Mouse (Mus musculus): Measurements from ENCODE around the gene Tnfrsf22.
"Not testable (repeated sequence)": the region's sequence is repeated elsewhere in the genome, so short reads cannot be mapped to it uniquely, and the experiment has no call there.

Gene Tnfrsf22

DNA sequence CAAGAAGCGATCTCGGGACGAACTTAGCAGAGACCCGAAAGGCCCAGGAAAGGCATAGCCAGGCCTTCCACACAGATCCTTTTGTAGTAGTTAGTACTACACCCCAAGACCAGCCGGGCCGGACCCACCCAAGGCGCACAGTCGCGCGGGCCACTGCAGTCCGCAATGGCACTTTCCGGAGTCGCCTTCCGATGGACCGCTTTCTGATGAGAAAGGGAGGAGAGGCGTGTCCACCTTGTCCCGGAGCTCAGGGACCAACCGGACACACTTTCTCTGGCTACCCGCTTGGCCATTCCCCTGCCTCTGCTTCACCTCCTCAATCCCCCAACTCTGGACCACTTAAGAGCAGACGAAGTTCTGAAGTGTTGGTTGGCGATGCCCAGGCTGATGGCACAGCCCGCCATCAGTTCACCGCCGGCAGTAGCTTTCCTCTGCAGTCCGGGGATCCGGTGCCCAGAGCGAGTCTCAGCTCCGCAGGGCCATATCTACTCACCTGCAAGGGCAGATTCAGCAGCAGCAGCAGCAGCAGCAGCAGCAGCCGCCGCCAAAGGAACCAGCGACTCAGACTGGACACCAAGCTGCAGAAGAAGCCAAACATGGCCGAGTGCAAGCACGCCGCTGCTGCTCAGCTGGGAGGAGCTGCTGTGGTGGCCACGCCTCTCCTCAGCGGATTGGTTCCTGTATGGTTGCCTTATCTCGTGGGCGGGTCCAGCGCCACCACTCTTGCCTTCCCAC is at the start of gene Tnfrsf22:
TSS of gene Tnfrsf22 (minus strand) at position 628 of the 735 bp plus-strand sequence.
- DNase-seq (ENCODE audit: low spot score in 2 of 2), result peak; percentile 76 to 78

DNA sequence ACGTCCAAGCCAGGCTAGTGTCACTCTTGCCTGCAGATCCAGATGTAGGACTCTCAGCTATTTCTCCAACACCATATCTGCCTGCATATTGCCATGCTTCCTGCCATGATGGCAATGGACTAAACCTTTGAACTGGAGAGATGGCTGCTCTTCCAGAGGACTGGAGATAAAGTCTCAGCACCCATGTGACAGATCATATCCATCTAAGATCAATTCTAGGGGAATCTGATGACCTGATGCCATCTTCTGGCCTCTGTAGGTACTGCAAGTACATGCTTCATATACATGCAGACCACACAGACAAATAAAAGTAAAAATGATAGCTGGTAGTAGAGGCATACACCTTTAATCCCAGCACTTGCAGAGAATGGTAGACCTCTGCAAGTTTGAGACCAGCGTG is 46.7 kb upstream of the Tnfrsf22 start:
- no peak for DNase-seq (ENCODE audit: low spot score in 2 of 2)

DNA sequence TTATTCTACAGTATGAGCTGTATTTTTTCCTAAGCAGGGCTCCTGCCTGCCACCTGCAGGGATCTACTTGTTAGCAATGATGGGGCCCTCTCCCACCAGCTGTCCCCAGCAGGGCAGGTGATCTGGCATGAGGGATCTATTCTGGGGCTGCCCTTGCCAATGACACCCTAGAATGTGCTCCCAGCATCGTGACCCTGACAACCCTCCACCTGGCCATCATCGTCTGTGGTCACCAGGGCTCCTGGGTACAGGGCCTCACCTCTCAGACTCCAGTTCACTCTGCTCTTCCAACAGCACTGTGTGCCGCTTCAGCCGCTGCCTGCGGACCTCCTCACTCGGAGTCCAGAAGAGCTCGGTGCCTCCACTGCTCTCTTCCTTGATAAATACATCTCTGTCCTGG is 45.1 kb upstream of the Tnfrsf22 start:
- no peak for DNase-seq (ENCODE audit: low spot score in 2 of 2)

DNA sequence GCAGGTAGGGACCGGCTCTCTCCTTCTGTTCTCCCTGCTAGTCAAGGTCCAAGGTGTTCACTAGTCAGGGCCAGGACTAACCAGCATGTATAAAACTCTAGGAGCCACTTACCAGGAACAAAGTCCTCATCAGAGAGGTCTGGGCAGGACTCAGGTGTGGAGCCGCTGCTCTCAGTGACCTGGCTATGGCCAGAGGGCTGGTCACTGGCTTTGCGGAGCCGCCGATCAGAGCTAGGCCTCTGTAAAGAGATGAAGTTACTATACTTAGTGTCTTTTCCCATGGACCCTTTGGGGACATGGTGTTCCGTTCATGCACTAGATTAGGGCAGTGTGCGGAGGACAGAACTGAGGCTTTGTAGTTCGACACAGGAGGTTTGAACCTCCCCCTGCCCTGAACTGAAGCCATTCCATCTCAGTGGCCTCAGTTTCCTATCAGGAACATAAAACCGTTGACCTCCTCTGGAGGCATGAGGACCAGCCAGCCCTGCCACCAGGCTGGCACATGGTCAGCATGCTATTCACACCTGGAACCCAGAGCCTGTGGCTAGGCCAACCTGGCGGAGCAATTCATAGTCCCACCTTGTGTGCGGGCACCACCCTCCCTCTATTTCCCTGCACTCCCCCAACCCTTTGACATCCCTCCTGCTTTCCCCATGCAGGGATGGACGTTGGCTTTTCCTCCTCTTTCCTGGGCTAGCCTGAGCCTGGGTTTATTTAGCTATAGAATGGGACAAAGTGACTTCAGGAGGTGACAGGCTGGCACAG is 43.5 kb upstream of the Tnfrsf22 start:
- DNase-seq (ENCODE audit: low spot score in 2 of 2), result no peak

DNA sequence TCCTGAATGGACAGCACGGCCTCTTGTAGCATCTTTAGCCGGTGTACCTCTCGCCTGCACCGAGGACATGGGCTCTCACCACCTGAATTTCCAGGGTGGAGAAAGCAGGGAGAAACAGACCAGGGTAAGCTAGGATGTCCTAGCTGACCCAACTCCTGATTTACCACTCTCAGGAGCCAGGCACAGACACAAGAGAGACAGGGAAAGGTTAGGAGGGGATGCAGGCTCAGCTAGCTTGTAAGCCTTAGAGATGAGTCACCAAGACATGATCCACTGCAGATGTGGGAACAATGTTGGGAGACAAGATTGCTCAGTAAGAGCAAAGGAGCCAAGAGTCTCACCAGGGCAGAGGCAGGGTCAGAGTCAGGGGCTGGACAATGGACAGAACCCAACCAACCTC is 42.4 kb upstream of the Tnfrsf22 start:
- DNase-seq (ENCODE audit: low spot score in 2 of 2), result no peak

DNA sequence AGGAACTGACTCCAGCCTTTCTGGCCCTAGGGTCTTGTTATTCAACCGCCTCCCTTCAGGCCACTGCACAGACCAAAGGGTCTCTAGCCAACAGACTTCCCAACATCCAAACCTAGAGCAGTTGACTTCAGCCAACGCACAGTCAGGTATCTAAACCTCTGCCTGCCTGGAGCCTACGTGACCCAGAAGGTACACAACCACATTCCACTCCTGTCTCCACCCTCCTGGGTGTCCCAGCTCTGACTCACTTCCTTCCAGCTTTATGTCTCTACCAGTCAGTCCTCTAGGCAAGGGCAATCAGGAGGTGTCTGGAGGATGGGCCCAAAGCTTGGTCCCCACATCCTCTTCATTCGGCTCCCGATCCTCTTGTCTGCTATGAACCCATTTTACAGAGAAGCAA is 41.7 kb upstream of the Tnfrsf22 start:
- no peak for DNase-seq (ENCODE audit: low spot score in 2 of 2)

DNA sequence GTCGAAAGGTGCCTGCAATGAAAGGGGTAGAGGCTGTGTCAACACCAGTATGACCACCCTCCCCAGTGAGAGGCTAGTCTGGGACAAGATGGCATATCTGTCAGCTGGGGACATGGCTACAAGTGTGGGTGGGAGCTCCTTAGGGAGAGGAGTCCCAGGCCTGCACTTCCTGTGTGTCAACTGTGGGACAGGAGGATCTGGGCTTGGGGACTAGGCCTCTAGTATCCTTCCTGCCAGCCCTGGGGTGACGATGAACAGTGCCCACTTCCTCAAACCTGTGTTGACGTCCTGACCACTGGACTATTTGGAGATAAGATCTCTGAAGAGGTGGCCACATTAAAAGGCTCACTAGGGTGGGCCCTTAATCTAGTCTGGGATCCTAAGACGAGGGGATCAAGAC is 40.5 kb upstream of the Tnfrsf22 start:
- no peak for DNase-seq (ENCODE audit: low spot score in 2 of 2)

DNA sequence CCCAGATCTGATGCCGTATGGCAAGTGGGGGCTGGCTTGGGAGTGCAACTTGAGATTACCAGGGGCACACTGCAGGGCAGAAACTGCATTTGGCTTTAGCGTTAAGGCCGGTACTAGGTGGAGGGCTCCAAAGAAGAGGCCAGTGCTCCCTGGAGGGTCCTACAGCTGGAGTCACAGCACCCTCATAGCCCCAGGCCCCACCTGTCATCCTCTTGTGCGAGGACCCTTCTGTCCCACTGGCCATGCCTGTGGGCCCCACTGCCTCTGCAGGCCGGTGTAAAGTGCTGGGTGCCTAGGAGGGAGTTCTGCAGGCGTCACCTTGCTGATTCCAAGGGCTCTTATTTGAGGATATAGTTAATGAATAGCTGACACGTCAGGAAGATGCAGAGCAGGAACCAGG is 40.0 kb upstream of the Tnfrsf22 start:
- DNase-seq (ENCODE audit: low spot score in 2 of 2), result no peak

DNA sequence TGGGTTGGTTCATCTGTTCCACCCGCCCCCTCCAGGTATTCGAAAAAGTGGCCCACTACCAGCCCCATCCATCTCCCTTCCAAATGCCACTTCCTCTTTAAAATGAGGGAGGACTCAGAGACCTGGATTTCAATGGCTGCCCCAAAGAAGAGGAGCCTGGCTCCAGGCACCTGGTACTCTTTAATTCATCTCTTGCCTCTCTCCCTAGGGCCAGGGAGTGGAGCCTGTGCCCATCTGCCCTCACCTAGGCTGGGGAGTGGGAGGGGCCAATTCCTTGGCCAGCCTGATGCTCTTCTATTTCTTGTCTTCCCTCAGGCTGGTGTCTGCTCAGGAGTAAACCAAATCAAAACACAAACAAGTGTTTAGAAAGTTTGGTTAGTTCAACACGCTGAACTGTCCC is 37.2 kb upstream of the Tnfrsf22 start:
- not testable (repeated sequence) for DNase-seq (ENCODE audit: low spot score in 2 of 2)

DNA sequence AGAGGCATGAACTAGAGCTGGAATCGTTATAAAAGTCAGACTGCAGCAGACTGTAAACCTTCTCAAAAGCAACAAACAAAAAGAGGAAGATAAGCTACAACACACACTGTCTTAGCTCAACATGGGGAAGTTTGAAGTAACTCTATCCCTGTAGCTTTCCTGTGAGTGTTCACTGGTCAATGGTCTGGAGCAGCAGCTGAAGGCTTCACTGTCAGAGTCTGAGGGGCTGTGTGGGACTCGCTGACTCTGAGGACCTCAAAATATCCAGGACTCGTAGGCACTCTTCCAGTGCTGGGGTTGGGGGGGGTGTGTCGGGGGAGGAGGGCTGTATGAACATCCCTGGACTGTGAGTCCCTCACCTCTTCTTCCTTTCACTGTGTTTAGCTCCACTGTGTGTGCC is 36.7 kb upstream of the Tnfrsf22 start:
- not testable (repeated sequence) for DNase-seq (ENCODE audit: low spot score in 2 of 2)

DNA sequence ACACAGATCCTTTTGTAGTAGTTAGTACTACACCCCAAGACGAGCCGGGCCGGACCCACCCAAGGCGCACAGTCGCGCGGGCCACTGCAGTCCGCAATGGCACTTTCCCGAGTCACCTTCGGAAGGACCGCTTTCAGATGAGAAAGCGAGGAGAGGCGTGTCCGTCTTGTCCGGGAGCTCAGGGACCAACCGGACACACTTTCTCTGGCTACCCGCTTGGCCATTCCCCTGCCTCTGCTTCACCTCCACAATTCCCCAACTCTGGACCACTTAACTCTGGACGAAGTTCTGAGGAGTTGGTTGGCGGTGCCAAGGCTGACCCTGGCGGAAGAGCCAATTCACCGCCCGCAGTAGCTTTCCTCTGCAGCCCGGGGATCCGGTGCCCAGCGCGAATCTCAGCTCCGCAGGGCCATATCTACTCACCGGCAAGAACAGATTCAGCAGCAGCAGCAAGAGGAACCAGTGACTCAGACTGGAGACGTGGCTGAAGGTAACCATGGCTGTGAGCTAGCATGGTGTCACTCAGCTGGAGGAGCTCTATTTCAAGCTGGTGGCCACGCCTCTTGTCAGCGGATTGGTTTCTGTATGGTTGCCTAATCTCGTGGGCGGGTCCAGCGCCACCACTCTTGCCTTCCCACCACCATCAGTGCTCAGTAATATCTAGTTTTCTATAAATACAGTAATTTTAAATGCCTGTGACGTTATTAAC is 36.1 kb upstream of the Tnfrsf22 start, which contains the start of gene Tnfrsf23:
TSS of gene Tnfrsf23 (minus strand) at position 514 of the 709 bp plus-strand sequence.
- DNase-seq (ENCODE audit: low spot score in 2 of 2), result peak; percentile 59 to 78

DNA sequence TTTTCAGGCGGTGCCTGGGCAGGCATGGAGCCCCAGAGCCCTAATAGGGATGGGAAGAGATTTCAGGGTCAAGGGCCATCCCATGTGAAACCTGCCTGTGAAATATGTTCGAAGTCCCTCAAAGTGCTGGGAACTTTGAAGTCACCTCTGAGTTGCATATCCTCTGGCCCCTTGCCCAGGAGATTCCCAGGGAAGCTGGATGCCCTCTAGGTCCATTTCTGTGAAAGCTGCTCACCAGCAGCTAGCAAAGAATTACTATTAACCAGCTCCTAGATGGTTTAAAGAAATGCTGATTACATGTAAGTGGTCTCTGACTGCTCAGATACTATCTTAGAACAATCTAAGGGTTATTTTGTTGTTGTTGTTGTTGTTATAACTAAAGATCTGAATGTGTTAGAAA is 35.1 kb upstream of the Tnfrsf22 start:
- DNase-seq (ENCODE audit: low spot score in 2 of 2), result not testable (repeated sequence)

DNA sequence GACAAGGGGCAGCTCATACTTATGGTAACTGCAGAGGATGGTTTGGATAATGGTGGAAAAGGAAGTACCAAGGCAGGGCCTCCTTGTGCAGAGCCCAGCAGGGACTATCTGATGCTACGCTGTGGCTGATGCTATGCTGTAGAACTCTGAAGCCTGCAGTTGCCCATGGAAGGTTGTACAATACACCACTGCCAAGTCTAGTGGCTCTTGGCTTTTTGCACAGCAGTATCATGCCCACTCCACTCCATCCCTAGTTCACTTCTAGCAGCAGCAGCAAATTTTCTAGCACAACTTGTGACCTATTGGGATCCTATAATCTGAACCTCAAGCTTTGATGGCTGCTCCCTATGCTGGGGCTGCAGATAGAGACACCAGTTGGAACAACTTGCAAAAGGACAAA is 32.1 kb upstream of the Tnfrsf22 start:
- no peak for DNase-seq (ENCODE audit: low spot score in 2 of 2)

DNA sequence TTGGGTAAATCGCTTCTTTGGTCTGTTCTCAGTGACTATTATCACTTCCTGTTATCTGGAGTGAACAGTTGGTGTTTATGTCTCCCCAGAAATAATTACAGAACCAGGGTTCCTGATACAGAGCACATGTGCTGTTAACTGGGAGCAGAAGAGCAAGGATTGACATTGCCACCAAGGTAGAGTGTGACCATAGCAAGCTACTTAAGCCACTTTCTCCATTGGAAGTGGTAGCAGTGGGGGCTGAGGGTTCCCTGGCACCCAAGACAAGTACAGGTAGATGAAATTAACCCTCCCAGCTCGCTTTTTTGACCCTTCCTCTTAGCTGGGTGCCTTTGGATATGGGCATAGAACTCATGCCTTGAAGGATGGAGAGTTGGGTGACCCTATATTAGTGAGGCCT is 31.4 kb upstream of the Tnfrsf22 start:
- DNase-seq (ENCODE audit: low spot score in 2 of 2), result not testable (repeated sequence)

DNA sequence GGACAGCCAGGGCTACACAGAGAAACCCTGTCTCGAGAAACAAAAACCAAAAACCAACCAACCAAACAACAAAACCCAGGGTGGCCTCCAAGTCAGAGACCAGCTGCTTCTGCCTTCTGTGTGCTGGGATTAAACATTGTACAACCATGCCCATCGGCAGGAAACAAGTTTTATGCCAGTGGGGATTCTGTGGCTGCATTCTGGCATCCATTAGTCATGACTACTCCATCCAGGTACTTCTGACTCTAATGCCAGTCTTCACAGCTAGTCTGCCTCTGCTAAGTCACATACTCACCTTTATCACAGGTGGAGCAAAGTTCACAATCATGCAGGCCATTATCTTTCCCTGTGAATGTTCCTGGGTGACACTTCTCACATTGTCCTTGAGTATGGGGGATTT is 30.2 kb upstream of the Tnfrsf22 start:
- DNase-seq (ENCODE audit: low spot score in 2 of 2), result not testable (repeated sequence)

DNA sequence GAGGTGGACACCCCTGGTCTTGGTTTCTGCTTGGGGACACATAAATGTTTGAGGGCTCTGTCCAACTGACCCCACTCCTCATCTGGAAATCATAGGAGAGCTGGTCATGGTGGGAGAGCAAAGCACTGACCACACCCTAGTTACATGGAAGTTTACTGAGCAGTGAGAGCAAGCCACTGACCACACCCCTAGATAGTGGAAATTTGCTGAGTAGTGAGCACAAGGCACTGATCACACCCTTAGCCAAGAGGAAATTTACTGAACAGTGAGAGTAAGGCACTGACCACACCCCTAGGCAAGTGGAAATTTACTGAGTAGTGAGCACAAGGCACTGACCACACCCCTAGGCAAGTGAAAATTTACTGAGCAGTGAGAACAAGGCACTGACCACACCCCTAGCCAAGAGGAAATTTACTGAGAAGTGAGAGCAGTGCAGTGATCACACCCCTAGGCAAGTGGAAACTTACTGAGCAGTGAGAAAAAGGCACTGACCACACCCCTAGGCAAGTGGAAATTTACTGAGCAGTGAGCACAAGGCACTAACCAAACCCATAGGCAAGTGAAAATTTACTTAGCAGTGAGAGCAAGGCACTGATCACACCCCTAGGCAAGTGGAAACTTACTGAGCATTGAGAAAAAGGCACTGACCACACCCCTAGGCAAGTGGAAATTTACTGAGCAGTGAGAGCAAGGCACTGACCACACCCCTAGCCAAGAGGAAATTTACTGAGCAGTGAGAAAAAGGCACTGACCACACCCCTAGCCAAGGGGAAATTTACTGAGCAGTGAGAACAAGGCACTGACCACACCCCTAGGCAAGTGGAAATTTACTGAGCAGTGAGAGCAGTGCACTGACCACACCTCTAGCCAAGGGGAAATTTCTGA is 17.2 kb upstream of the Tnfrsf22 start:
- DNase-seq (ENCODE audit: low spot score in 2 of 2), result no peak

DNA sequence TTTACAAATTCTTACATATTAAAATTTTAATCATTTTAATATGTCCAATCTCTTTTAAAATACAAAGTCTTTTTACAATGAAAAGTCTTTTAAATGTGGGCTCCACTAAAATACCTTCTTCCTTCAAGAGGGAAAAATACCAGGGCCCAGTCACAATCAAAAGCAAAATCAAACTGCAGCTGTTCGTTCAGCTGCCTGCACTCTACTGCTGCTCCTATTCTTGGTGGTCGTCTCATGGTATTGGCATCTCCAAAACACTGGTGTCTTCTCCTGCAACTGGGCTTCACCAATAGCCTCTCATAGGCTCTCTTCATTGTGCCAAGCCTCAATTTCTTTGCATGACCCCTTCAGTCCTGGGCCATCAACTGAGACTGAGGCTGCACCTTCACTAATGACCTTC is 14.0 kb upstream of the Tnfrsf22 start:
- DNase-seq (ENCODE audit: low spot score in 2 of 2), result no peak

DNA sequence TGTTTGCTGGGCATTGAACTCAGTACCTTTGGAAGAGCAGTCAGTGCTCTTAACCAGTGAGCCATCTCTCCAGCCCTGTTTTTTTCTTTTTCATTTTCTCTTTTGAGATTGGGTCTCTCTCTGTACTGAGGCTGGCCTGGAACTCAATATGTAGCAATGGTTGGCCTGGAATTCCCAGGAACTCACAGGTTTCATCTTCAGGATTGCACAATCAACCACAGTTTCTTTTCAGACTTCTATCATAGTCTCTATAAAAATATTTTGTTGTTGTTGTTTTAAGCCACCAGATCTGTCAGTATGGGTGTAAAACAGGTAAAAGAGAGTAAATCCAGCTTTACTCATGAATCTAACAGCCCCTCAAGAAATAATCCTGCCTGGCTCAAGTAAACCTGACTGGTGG is 11.3 kb upstream of the Tnfrsf22 start:
- DNase-seq (ENCODE audit: low spot score in 2 of 2), result no peak

DNA sequence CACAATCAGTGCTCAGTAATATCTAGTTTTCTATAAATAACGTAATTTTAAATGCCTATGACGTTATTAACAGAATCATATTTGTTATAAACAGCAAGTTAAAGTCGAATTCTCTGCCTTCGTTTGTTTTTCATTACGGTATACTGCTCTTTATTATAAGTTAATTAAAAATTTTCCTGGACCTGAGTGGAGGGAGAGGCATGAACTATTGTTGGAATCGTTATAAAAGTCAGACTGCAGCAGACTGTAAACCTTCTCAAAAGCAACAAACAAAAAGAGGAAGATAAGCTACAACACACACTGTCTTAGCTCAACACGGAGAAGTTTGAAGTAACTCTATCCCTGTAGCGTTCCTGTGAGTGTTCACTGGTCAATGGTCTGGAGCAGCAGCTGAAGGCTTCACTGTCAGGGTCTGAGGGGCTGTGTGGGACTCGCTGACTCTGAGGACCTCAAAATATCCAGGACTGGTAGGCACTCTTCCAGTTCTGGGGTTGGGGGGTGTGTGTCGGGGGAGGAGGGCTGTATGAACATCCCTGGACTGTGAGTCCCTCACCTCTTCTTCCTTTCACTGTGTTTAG is 397 bp upstream of the Tnfrsf22 start:
- not testable (repeated sequence) for DNase-seq (ENCODE audit: low spot score in 2 of 2)

DNA sequence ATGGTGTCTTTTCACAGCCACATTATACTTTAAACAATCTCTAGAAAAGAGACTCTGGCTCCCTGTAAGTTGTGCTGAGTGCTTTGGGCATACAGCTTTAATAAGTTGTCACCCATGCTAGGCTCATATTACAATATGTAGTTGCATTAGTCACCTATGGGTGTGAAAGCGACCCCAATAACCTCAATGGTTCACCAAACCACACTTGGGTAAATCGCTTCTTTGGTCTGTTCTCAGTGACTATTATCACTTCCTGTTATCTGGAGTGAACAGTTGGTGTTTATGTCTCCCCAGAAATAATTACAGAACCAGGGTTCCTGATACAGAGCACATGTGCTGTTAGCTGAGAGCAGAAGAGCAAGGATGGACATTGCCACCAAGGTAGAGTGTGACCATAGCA is 5.5 kb downstream of the Tnfrsf22 start:
- not testable (repeated sequence) for DNase-seq (ENCODE audit: low spot score in 2 of 2)

DNA sequence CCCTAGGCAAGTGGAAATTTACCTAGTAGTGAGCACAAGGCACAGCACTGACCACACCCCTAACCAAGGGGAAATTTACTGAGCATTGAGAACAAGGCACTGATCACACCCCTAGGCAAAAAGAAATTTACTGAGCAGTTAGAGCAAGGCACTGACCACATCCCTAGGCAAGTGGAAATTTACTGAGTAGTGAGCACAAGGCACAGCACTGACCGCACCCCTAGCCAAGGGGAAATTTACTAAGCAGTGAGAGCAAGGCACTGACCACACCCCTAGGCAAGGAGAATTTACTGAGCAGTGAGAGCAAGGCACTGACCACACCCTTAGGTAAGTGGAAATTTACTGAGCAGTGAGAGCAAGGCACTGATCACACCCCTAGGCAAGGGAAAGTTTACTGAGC is 12.8 kb downstream of the Tnfrsf22 start:
- no peak for DNase-seq (ENCODE audit: low spot score in 2 of 2)

Measured in urinary bladder, adult 18-20 months (tissue).